26 mouse cellular contexts compared by ENCODE assay signal in the genomic region with DNA sequence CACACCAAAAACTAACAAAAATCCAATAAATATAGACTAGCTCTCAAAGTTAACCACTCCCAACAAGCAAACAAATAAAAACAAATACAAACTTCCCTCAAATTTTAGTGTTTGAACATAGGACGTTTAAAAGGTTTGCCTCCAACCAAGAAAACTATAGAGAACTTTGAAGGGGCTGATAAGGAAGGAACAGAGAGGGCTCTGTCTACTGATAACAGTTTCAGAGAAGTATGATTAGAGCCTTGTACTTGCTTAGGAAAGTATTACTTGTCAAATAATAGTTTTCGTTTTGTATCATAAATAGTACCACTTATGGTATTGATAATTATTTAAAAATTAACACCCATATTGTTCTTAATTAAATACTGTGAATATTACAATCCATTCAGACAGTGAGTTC. TPM values are rescaled to one million over a fixed set of nuclear protein-coding genes. Genes with fewer than 3 reads are reported as not detected.
DNase-seq lines count a peak whose midpoint lies in the region; ATAC-seq and TF ChIP-seq lines count a peak whose summit lies in the region.
"Had no signal": no experiment of that assay in that cellular context is flagged by ENCODE, and none has a peak within 500 bp of the region (broad histone marks: within the 10 kb centered on the region; RNA-seq: fewer than 3 reads in every experiment).

No protein-coding gene starts in this region.

- H3K9me3 ChIP-seq in MEL (replicated peaks; ENCODE audit: insufficient read depth, low read length), result no peaks in the 10 kb centered on the region
- H3K9me3 ChIP-seq in liver, embryonic 14.5 days (ENCODE audit: control insufficient read depth, low read length), result no peaks in the 10 kb centered on the region
- H3K9me3 ChIP-seq: embryonic facial prominence, embryonic 13.5 days; forebrain, embryonic 10.5 days; heart, embryonic 15.5 days; hindbrain, embryonic 13.5 days had no signal

- no peak for ATAC-seq in liver, embryonic 14.5 days (ENCODE audit: insufficient read depth)
- ATAC-seq: activated CD4-positive, CD25-positive, alpha-beta regulatory T cell, adult 4 months; forebrain, embryonic 14.5 days; hindbrain, postnatal 0 days; Patski had no signal

- H3K27me3 ChIP-seq in MEL (ENCODE audit: control insufficient read depth in 1 of 2, insufficient read depth in 2 of 2, low read length in 2 of 2), result no peaks in the 10 kb centered on the region
- H3K27me3 ChIP-seq in liver, embryonic 14.5 days (ENCODE audit: control insufficient read depth, insufficient read depth, low read length), result no peaks in the 10 kb centered on the region
- H3K27me3 ChIP-seq: embryonic facial prominence, embryonic 13.5 days; heart, embryonic 15.5 days; hindbrain, embryonic 13.5 days; Patski had no signal

- H3K4me2 ChIP-seq in liver, embryonic 14.5 days (ENCODE audit: low read depth), result peak overlapping the region; percentile 72
- H3K4me2 ChIP-seq: embryonic facial prominence, embryonic 13.5 days; heart, embryonic 11.5 days; heart, embryonic 15.5 days; hindbrain, embryonic 13.5 days had no signal

- 7% methylated on average over 2 of the region's 2 CpGs for WGBS in liver, embryonic 14.5 days (ENCODE audit: insufficient replicate concordance)

- no peak for TF ChIP-seq RAD21 in MEL (IDR thresholded peaks at IDR 0.05; ENCODE audit: low read depth, low read length)

- TF ChIP-seq EP300 in MEL (IDR thresholded peaks at IDR 0.05; ENCODE audit: low read depth in 1 of 2, low read length in 2 of 2), result peak; percentile 88 to 93
- TF ChIP-seq EP300 in liver, embryonic 14.5 days (IDR thresholded peaks at IDR 0.05; ENCODE audit: low read depth), result peak; percentile 40; the same call in 1 of the 2 replicates

- H3K79me2 ChIP-seq in MEL (ENCODE audit: control insufficient read depth, insufficient read depth, low read length, poor library complexity), result peaks cover 40% of the 10 kb centered on the region

- peaks cover 5 to 33% of the 10 kb centered on the region in 2 experiments; a peak in 3 of 4 replicates for H3K36me3 ChIP-seq in MEL (ENCODE audit: control insufficient read depth in 1 of 2, insufficient read depth in 2 of 2, low read length in 2 of 2)
- H3K36me3 ChIP-seq in liver, embryonic 14.5 days (replicated peaks; ENCODE audit: control insufficient read depth, insufficient read depth, low read depth), result peaks cover 2% of the 10 kb centered on the region; the same call in 1 of the 2 replicates
- H3K36me3 ChIP-seq: embryonic facial prominence, embryonic 13.5 days; forebrain, embryonic 10.5 days; heart, embryonic 15.5 days; hindbrain, embryonic 13.5 days had no signal

- no peak overlapping the region; the same call in 1 of the 2 replicates for H3K9ac ChIP-seq in MEL (ENCODE audit: control insufficient read depth, low read depth, low read length, poor library complexity, severe bottlenecking)
- H3K9ac ChIP-seq in liver, embryonic 14.5 days (replicated peaks), result 0 out of 2 replicates have a peak overlapping the region, but pooled peaks have one; percentile 28
- H3K9ac ChIP-seq: embryonic facial prominence, embryonic 13.5 days; heart, embryonic 15.5 days; hindbrain, embryonic 13.5 days had no signal

- no peak overlapping the region for H3K27ac ChIP-seq in MEL (ENCODE audit: control insufficient read depth, low read depth, low read length)
- H3K27ac ChIP-seq in liver, embryonic 14.5 days, result no peak overlapping the region
- H3K27ac ChIP-seq: embryonic facial prominence, embryonic 13.5 days; forebrain, embryonic 10.5 days; heart, adult 2 months; heart, embryonic 15.5 days; hindbrain, embryonic 13.5 days; hindbrain, postnatal 0 days had no signal

- peaks cover 12 to 17% of the 10 kb centered on the region in 2 experiments for H3K4me1 ChIP-seq in MEL (ENCODE audit: control insufficient read depth in 1 of 2, insufficient read depth in 2 of 2, low read length in 2 of 2)
- peaks cover 18 to 21% of the 10 kb centered on the region in 2 experiments for H3K4me1 ChIP-seq in liver, embryonic 14.5 days (replicated peaks; ENCODE audit: control insufficient read depth in 2 of 2, insufficient read depth in 2 of 2, low read length in 1 of 2)

- peak; percentile 56 for DNase-seq in MEL (ENCODE audit: low read depth, low spot score)
- DNase-seq in c-Kit-negative CD71-positive TER-119-positive erythroid progenitor cells, embryonic 14.5 days (ENCODE audit: low read depth, low spot score), result peak; percentile 22
- peak; percentile 20 to 43 (median 31) for DNase-seq in liver, embryonic 14.5 days (ENCODE audit: low read depth in 3 of 3, low spot score in 3 of 3)
- no peak for DNase-seq in gastrocnemius, postnatal 4 days (ENCODE audit: low spot score in 2 of 2)
- no peak for DNase-seq in embryo, embryonic 11 days
- DNase-seq in urinary bladder, postnatal 4 days (ENCODE audit: low spot score in 2 of 2), result no peak
- DNase-seq: adrenal gland, adult 2 months; adrenal gland, postnatal 25 days; cerebellum, adult 11 months; cerebellum, adult 8-10 months; cerebellum, postnatal 25 days; gastrocnemius, postnatal 10 days; heart, adult 2 months; heart, postnatal 14 days had no signal

- TF ChIP-seq POLR2A in MEL (IDR thresholded peaks at IDR 0.05; ENCODE audit: control insufficient read depth in 1 of 2, insufficient read depth in 1 of 2, low read depth in 1 of 2, low read length in 2 of 2, poor library complexity in 1 of 2), result no peak

- peak overlapping the region in 1 of 2 experiments; percentile 54; a peak in 2 of 4 replicates for H3K4me3 ChIP-seq in MEL (ENCODE audit: control insufficient read depth in 1 of 2, insufficient read depth in 1 of 2, low read depth in 2 of 2, low read length in 2 of 2)
- H3K4me3 ChIP-seq in liver, embryonic 14.5 days (ENCODE audit: insufficient read depth in 1 of 2, low read depth in 2 of 2, low read length in 2 of 2), result peak overlapping the region; percentile 21 to 50; a peak in 3 of 4 replicates
- H3K4me3 ChIP-seq: embryonic facial prominence, embryonic 13.5 days; forebrain, embryonic 10.5 days; heart, adult 2 months; heart, embryonic 15.5 days; hindbrain, embryonic 13.5 days had no signal

- no peak for TF ChIP-seq CTCF in MEL (IDR thresholded peaks at IDR 0.05 in 2 of 3, conservative IDR thresholded peaks at IDR 0.05 in 1 of 3; ENCODE audit: control insufficient read depth in 1 of 3, insufficient read depth in 1 of 3, low read depth in 2 of 3, low read length in 3 of 3, poor library complexity in 1 of 3, severe bottlenecking in 1 of 3)
- TF ChIP-seq CTCF in liver, embryonic 14.5 days (IDR thresholded peaks at IDR 0.05; ENCODE audit: low read depth), result no peak

TF ChIP-seq in MEL, 35 proteins besides CTCF, POLR2A, EP300 and RAD21:
- no peak for TF ChIP-seq ZMIZ1 (IDR thresholded peaks at IDR 0.05; ENCODE audit: low read depth, low read length)
- peak; percentile 75 for TF ChIP-seq SIN3A (IDR thresholded peaks at IDR 0.05; ENCODE audit: low read length)
- 0 out of 2 replicates have a peak, but pooled peaks have one; percentile 13 for TF ChIP-seq HCFC1 (IDR thresholded peaks at IDR 0.05; ENCODE audit: low read depth, low read length)
- TF ChIP-seq USF2 (IDR thresholded peaks at IDR 0.05; ENCODE audit: borderline replicate concordance in 1 of 2, insufficient read depth in 1 of 2, low read depth in 1 of 2, low read length in 2 of 2), result no peak
- peak; percentile 67; the same call in 1 of the 2 replicates for TF ChIP-seq ETS1 (IDR thresholded peaks at IDR 0.05; ENCODE audit: low read depth, low read length)
- TF ChIP-seq TCF12 (IDR thresholded peaks at IDR 0.05; ENCODE audit: low read depth, low read length), result peak; percentile 86
- peak; percentile 76 for TF ChIP-seq RCOR1 (IDR thresholded peaks at IDR 0.05; ENCODE audit: low read depth, low read length)
- TF ChIP-seq GATA1 (IDR thresholded peaks at IDR 0.05; ENCODE audit: low read depth, low read length), result peak; percentile 98
- TF ChIP-seq CHD1 (IDR thresholded peaks at IDR 0.05; ENCODE audit: low read depth, low read length), result 0 out of 2 replicates have a peak, but pooled peaks have one; percentile 11
- peak; percentile 22; the same call in 1 of the 2 replicates for TF ChIP-seq TAL1 (IDR thresholded peaks at IDR 0.05; ENCODE audit: low read length)
- no peak for TF ChIP-seq E2F4 (IDR thresholded peaks at IDR 0.05; ENCODE audit: borderline replicate concordance, low read depth, low read length)
- TF ChIP-seq ZNF384 (IDR thresholded peaks at IDR 0.05; ENCODE audit: low read depth, low read length), result no peak

RNA-seq across cellular contexts. Expression of a gene that starts 4.0 kb away (rescaled TPM):
- total RNA-seq in MEL (2012; rRNA removed), result 72.1 and 82.0 TPM in 2 replicates
- 10 to 100 TPM in 1 of 2 experiments, not detected in 1; 38.3 TPM for polyA plus RNA-seq in MEL (2012; ENCODE audit: insufficient read depth in 1 of 2, insufficient read length in 2 of 2, low read depth in 1 of 2, low replicate concordance in 2 of 2, missing spikeins in 1 of 2)
- 20.2 and 42.7 TPM in 2 replicates for polyA plus RNA-seq in liver, embryonic 14.5 days (2012; rRNA removed)
- polyA plus RNA-seq in liver, embryonic 14.5 days (2014; fragmentation: Nextera tagmentation; extraction: Ambion mirVana), result 214 and 228 TPM in 2 replicates
- 10 to 100 TPM; 10.1 to 13.3 TPM for total RNA-seq in gastrocnemius, postnatal 4 days (2021)

RNA-seq across cellular contexts. Expression of a gene that starts 42.3 kb away (rescaled TPM):
- total RNA-seq in MEL (2012; rRNA removed), result not detected in 2 replicates
- not detected for polyA plus RNA-seq in MEL (2012; ENCODE audit: insufficient read depth in 1 of 2, insufficient read length in 2 of 2, low read depth in 1 of 2, low replicate concordance in 2 of 2, missing spikeins in 1 of 2)
- polyA plus RNA-seq in liver, embryonic 14.5 days (2012; rRNA removed), result 1.7 TPM in 2 replicates
- polyA plus RNA-seq in liver, embryonic 14.5 days (2014; fragmentation: Nextera tagmentation; extraction: Ambion mirVana), result 2.0 and 2.3 TPM in 2 replicates
- not detected for total RNA-seq in gastrocnemius, postnatal 4 days (2021)
- total RNA-seq: gastrocnemius, postnatal 10 days; heart, adult 2 months; heart, postnatal 14 days had no signal
- polyA plus RNA-seq: activated CD4-positive, CD25-positive, alpha-beta regulatory T cell, adult 4 months; embryonic facial prominence, embryonic 13.5 days; gonadal fat pad, adult 2 months; heart, adult 2 months; heart, embryonic 15.5 days; Patski had no signal

RNA-seq across cellular contexts. Expression of a gene that starts 47.6 kb away (rescaled TPM):
- total RNA-seq in MEL (2012; rRNA removed), result not detected in 2 replicates
- under 1 TPM in 1 of 2 experiments, not detected in 1; 0.78 TPM for polyA plus RNA-seq in MEL (2012; ENCODE audit: insufficient read depth in 1 of 2, insufficient read length in 2 of 2, low read depth in 1 of 2, low replicate concordance in 2 of 2, missing spikeins in 1 of 2)
- polyA plus RNA-seq in liver, embryonic 14.5 days (2012; rRNA removed), result 0.04 TPM in 1 of 2 replicates, not detected in the other
- polyA plus RNA-seq in liver, embryonic 14.5 days (2014; fragmentation: Nextera tagmentation; extraction: Ambion mirVana), result 0.47 and 0.75 TPM in 2 replicates
- total RNA-seq in gastrocnemius, postnatal 4 days (2021), result under 1 TPM in 1 of 2 experiments, not detected in 1; 0.56 TPM
- total RNA-seq: adrenal gland, adult 2 months; adrenal gland, postnatal 25 days; ES-E14; gastrocnemius, postnatal 10 days; heart, adult 2 months; heart, postnatal 14 days; hematopoietic stem cell, adult 5-6 weeks had no signal
- polyA plus RNA-seq: adrenal gland, adult 2 months; heart, adult 2 months had no signal

Comparison
In these comparisons a context has a peak if more than half of its experiments do, and no peak if none do; other contexts are left out.
1. DNase-seq: peak in MEL (single experiment), c-Kit-negative CD71-positive TER-119-positive erythroid progenitor cells, embryonic 14.5 days (single experiment) and liver, embryonic 14.5 days (3 of 3); none in gastrocnemius, postnatal 4 days (0 of 2), embryo, embryonic 11 days (single experiment) and urinary bladder, postnatal 4 days (0 of 2).